Mouse (Mus musculus) gastrocnemius, postnatal 4 days (tissue): Measurements from ENCODE around the gene Vmn1r43. TPM values are rescaled to one million over a fixed set of nuclear protein-coding genes. Genes with fewer than 3 reads are reported as not detected.
"Not testable (repeated sequence)": the region's sequence is repeated elsewhere in the genome, so short reads cannot be mapped to it uniquely, and the experiment has no call there.

Source experiments
- DNase-seq, 2 experiments: peaks; one replicate each; pipeline ENCODE4 v3.0.0; 2021 to 2022; ENCODE audit warnings: low spot score in 2 of 2, mixed read lengths in 2 of 2
- long read RNA-seq, 2 experiments: library from polyadenylated mRNA; stranded (forward); transcript quantifications; one replicate each; pipeline ENCODE4 v2.0.0; 2021
- total RNA-seq, 2 experiments: library from RNA; stranded (reverse); gene quantifications; 2 replicates each; pipeline ENCODE4 v1.2.3; 2021

The Vmn1r43 gene
- not detected for total RNA-seq
- long read RNA-seq, experiment 1, result 0 reads
- long read RNA-seq, experiment 2, result 0 reads

DNA sequence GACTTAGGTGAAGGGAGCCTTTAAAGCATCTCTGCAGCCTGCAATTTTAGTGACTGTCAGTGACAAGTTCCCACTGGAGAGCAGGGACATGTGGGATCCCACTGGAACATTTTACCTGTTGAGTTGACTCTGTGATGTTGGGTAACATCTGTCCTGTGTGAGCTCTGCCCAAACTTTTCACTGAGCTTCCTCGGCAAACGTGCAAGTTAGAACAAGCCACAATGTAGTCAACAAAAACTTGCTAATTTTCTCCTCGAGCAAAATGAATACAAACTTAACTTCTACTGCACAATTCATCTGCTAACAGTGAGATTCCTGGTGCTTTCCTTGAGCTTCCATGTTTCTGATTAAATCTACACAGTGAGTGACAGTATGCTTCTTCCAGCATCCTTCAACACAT, at the start of gene Vmn1r43, which contains the start of gene Vmn1r42:
Gene Vmn1r43, minus strand, starts transcription at position 101 of the 400 bp plus-strand sequence.
Gene Vmn1r42, minus strand, starts transcription at position 101 of the 400 bp plus-strand sequence.
- not testable (repeated sequence) for DNase-seq

DNA sequence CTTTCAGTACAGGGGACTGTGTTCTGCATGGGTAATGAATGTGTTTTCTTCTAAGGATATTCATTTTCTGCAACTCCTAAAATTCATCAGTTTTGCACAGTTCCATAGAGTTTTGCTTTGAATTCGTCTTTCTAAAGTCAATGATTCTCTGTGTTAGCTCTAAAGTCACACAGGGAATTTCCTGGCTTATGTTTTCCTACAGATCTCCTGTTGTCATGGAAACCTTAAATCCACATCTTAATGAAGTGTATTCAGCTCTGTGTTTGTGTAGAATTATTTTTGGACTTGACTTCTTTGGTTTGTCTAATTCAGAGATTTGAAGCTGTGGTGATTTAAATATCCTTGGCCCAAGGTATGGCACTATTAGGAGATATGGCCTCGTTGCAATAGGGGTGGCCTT, 7.6 kb upstream of the Vmn1r43 start:
- no peak for DNase-seq

GRCm38 (mm10) chr6:89883360-89883759, 7.1 kb upstream of the Vmn1r43 start, which contains the start of gene Vmn1r44:
Gene Vmn1r44 (plus strand): TSS chr6:89883660.
- no peak for DNase-seq

DNA sequence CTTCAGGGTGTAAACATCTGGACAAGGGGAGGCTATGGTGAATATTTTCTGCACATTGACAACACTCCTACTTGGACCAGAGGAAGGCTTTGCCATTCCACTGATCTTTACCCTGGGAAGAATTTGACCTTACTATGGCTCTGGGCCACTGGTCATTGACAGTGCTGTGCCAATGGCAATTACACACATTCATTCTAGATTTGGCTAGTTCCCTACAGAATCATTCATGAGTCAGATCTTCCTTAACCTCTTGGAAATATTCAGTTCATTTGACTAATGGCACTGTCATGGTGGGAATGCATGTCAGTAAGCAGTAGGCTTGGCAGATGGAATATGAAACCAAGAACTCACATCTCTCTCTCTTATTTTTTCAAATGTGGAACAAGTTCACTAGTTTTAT, 4.7 kb upstream of the Vmn1r43 start:
- DNase-seq, result no peak

- no peak for DNase-seq
Measured at GRCm38 (mm10) chr6:89876963-89877362, 750 bp upstream of the Vmn1r43 start.

GRCm38 (mm10) chr6:89867976-89868375, 8.2 kb downstream of the Vmn1r43 start:
- no peak for DNase-seq

- DNase-seq, result no peak
Measured at GRCm38 (mm10) chr6:89867276-89867675, 8.9 kb downstream of the Vmn1r43 start.

DNA sequence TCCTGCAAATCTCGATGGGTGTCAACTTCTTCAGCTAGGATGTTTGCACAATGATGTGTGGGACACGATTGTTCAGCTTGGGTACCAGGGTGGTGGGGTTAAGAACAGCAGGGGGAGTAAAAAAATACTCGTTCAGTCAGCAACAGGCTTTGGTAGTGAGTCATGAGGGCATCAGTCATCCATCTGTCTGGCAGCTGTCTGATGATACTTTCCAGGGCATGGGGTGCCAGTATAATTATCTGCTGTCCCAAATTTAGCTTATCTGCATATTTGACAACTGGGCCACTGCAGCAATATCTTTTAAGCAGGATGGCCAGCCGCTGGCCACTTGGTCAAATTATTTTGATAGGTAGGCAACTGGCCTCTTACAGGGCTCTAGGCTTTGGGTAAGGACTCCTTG, 12.4 kb downstream of the Vmn1r43 start:
- no peak for DNase-seq

DNA sequence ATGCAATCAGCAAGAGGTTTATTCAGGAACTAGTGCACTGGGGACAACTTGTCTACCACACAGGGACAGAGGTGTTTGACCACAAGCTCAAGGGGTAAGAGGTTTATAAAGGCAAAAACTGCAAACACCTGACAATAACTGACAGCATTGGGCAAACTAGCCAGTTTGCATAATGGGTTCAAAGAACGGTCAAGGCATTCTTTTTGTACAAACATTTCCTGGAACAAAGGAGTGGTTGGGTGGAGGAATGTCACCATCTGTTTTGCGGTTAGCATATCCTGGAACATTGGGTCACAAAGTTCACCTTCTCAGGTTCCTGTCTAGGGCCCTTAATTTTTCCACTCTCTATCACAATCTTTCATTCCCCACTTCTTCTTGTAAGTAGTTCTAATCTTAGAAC, 16.4 kb downstream of the Vmn1r43 start:
- no peak for DNase-seq

DNA sequence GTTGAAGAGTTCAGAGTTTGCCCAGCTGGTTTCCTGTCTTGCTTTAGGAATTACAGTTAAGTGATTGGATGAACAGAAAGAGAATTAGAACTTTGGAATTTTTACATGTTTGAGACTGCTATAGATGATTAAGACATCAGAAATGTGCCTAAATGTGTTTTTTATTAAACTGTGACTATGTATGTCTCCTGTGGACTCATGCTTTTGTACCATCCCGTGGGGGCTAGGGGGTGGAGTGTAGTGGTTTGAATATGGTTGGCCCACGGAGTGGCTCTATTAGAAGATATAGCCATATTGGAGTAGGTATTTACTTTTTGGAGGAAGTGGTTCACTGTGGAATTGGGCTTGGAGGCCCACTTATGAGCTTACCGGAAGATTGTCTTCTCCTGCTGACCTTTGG, 18.7 kb downstream of the Vmn1r43 start:
- DNase-seq, result no peak

Other genes with a start within 250 kb of the Vmn1r43 start
- gene Txnrd3, start 232.4 kb downstream of the Vmn1r43 start, total RNA-seq, result 1 to 10 TPM; 8.3 to 9.6 TPM
- gene Vmn1r40, start 168.9 kb downstream of the Vmn1r43 start, total RNA-seq, result not detected
- not detected for gene Vmn1r41, start 135.6 kb downstream of the Vmn1r43 start, total RNA-seq
- not detected for gene Vmn1r42, start within 50 bp of the Vmn1r43 start, total RNA-seq
- not detected for gene Vmn1r44, start 7.2 kb upstream of the Vmn1r43 start, total RNA-seq
- not detected for gene Vmn1r45, start 64.2 kb upstream of the Vmn1r43 start, total RNA-seq
- not detected for gene Vmn1r46, start 92.9 kb upstream of the Vmn1r43 start, total RNA-seq
- not detected for gene Vmn1r47, start 139.7 kb upstream of the Vmn1r43 start, total RNA-seq
- not detected for gene Vmn1r48, start 160.4 kb upstream of the Vmn1r43 start, total RNA-seq
- gene Vmn1r49, start 202.1 kb upstream of the Vmn1r43 start, total RNA-seq, result not detected
- not detected for gene Vmn1r50, start 225.0 kb upstream of the Vmn1r43 start, total RNA-seq
- gene Vmn1r51, start 246.2 kb upstream of the Vmn1r43 start, total RNA-seq, result not detected